Mouse (Mus musculus) bone marrow macrophage, adult 2 months (primary cell): ENCODE data around the gene St6galnac5.

Source experiments
- CTCF ChIP-seq: IDR thresholded peaks from 2 replicates; pipeline ENCODE4 v1.5.1; 2012; ENCODE audit warnings: low read depth, mild to moderate bottlenecking, low read length, moderate library complexity
- POLR2A ChIP-seq: IDR thresholded peaks from 2 replicates; pipeline ENCODE4 v1.6.1; 2012; ENCODE audit warnings: mild to moderate bottlenecking, low read depth, low read length, borderline replicate concordance

- TF ChIP-seq CTCF = no peak
- TF ChIP-seq POLR2A = no peak
Observed at GRCm38 (mm10) chr3:152961855-152962376, 20.1 kb downstream of the St6galnac5 start.
